Mouse (Mus musculus) stomach, postnatal 0 days (tissue): Measurements from ENCODE around the gene Eftud2.

Experiments
- CTCF ChIP-seq: IDR thresholded peaks from 2 replicates; pipeline ENCODE4 v1.5.1; 2016; ENCODE audit warnings: antibody characterized with exemption, low read depth, mild to moderate bottlenecking, moderate library complexity
- EP300 ChIP-seq: optimal IDR thresholded peaks from 2 replicates; pipeline ENCODE3; 2016; ENCODE audit warnings: antibody characterized with exemption

DNA sequence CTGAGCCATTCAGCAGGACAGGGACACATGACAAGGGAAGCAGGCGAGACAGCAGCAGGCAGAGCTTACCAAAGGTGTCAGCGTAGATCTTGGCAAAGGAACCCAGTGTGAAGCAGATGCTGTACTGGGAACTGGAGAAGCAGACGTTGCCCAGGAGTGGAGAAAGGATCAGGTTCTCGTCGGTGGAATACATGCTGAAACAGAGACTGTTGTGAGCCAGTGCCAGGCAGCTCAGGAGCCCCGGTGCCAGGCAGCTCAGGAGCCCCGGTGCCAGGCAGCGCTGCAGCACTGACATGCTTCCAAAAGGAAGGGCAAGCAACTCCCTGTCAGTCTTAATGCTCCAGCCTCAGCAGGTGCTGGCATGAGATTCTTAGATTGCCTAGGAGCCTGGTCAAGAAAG is 20.9 kb downstream of the Eftud2 start:
- TF ChIP-seq CTCF (no peak), EP300 (no peak)
